Mouse (Mus musculus): ENCODE measurements around the gene Rasgrp2. TPM values are rescaled to one million over a fixed set of nuclear protein-coding genes. Genes with fewer than 3 reads are reported as not detected.

The Rasgrp2 gene
- total and polyA plus RNA-seq, 3 experiments, result 176 to 233 TPM; not detected in 1

DNA sequence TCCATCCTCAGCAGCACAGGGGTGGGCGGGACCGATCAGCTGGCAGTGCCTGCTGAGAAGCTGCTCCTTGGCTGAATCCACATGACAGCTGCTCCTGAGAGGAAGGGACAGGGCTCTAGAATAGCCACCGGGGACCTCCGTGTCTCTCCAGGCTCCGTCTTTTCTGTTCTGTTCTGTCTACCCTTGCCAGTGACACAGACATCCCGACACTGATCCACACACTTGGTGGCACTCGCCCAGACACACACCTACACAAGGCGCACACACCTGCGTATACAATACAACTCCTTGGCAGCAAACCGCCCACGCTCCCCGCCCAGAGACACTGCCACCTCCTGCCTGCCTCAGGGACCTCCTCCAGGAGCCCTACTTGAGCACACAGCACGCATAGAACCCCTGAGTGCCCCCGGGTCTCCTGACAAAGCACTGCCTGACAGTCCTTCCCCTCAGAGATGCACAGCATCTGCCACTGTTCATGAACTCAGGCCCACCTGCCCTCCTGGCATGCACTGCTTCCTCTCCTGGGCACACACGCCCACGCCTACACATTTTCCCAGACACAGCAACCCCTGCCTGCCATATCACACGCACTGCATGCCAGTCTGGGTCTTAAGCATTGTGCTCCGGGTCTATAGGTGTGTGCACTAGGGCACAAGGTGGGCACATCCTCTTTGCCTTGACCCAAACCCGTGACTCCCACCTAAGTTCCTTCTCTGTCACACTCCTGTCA is 21.5 kb downstream of the Rasgrp2 start:
- H3K9me3 ChIP-seq (replicated peaks; ENCODE audit: insufficient read depth, low read length), result no peaks in the 10 kb centered on the region
- no peaks in the 10 kb centered on the region for H3K27me3 ChIP-seq (ENCODE audit: control insufficient read depth in 1 of 2, insufficient read depth in 2 of 2, low read length in 2 of 2)
- H3K36me3 ChIP-seq (ENCODE audit: control insufficient read depth in 1 of 2, insufficient read depth in 2 of 2, low read length in 2 of 2), result no peaks in the 10 kb centered on the region
- no peak for DNase-seq (ENCODE audit: low read depth, low spot score)
- H3K79me2 ChIP-seq (ENCODE audit: control insufficient read depth, insufficient read depth, low read length, poor library complexity), result no peaks in the 10 kb centered on the region
- H3K9ac ChIP-seq (ENCODE audit: control insufficient read depth, low read depth, low read length, poor library complexity, severe bottlenecking), result no peak overlapping the region
- H3K4me3 ChIP-seq (ENCODE audit: control insufficient read depth in 1 of 2, insufficient read depth in 1 of 2, low read depth in 2 of 2, low read length in 2 of 2), result no peak overlapping the region
- TF ChIP-seq CHD1 (IDR thresholded peaks at IDR 0.05; ENCODE audit: low read depth, low read length), result no peak
- no peak for TF ChIP-seq ETS1 (IDR thresholded peaks at IDR 0.05; ENCODE audit: low read depth, low read length)
- no peak for TF ChIP-seq ZKSCAN1 (IDR thresholded peaks at IDR 0.05; ENCODE audit: low read depth, low read length)
- no peak for TF ChIP-seq RAD21 (IDR thresholded peaks at IDR 0.05; ENCODE audit: low read depth, low read length)
- no peak for TF ChIP-seq ZMIZ1 (IDR thresholded peaks at IDR 0.05; ENCODE audit: low read depth, low read length)
- TF ChIP-seq MAZ (IDR thresholded peaks at IDR 0.05; ENCODE audit: low read depth, low read length), result no peak
- TF ChIP-seq MYC (IDR thresholded peaks at IDR 0.05; ENCODE audit: low read depth, low read length), result no peak
- no peak for TF ChIP-seq MAFK (IDR thresholded peaks at IDR 0.05; ENCODE audit: borderline replicate concordance, low read depth, low read length)
- no peak for TF ChIP-seq MYB (IDR thresholded peaks at IDR 0.05; ENCODE audit: low read depth, low read length)
- TF ChIP-seq ZNF384 (IDR thresholded peaks at IDR 0.05; ENCODE audit: low read depth, low read length), result no peak
- TF ChIP-seq NELFE (IDR thresholded peaks at IDR 0.05; ENCODE audit: low read depth, low read length), result no peak
- TF ChIP-seq BHLHE40 (IDR thresholded peaks at IDR 0.05; ENCODE audit: borderline replicate concordance, low read depth, low read length), result no peak
- TF ChIP-seq POLR2AphosphoS5 (IDR thresholded peaks at IDR 0.05; ENCODE audit: borderline replicate concordance, low read depth, low read length), result no peak
- TF ChIP-seq MAX (IDR thresholded peaks at IDR 0.05; ENCODE audit: low read length), result no peak
- TF ChIP-seq ZC3H11A (IDR thresholded peaks at IDR 0.05; ENCODE audit: low read depth, low read length), result no peak
- TF ChIP-seq JUND (IDR thresholded peaks at IDR 0.05; ENCODE audit: low read depth, low read length), result no peak
- no peak for TF ChIP-seq USF2 (IDR thresholded peaks at IDR 0.05; ENCODE audit: borderline replicate concordance in 1 of 2, insufficient read depth in 1 of 2, low read depth in 1 of 2, low read length in 2 of 2)
- no peak for TF ChIP-seq MEF2A (IDR thresholded peaks at IDR 0.05; ENCODE audit: extremely low read depth, insufficient replicate concordance, low read depth, low read length, poor library complexity, severe bottlenecking)
- TF ChIP-seq POLR2AphosphoS2 (IDR thresholded peaks at IDR 0.05; ENCODE audit: low read length), result no peak
- no peak for TF ChIP-seq KAT2A (conservative IDR thresholded peaks at IDR 0.05; ENCODE audit: low read depth, low read length)
- no peak overlapping the region for H3K27ac ChIP-seq (ENCODE audit: control insufficient read depth, low read depth, low read length)
- H3K4me1 ChIP-seq (ENCODE audit: control insufficient read depth in 1 of 2, insufficient read depth in 2 of 2, low read length in 2 of 2), result no peaks in the 10 kb centered on the region

DNA sequence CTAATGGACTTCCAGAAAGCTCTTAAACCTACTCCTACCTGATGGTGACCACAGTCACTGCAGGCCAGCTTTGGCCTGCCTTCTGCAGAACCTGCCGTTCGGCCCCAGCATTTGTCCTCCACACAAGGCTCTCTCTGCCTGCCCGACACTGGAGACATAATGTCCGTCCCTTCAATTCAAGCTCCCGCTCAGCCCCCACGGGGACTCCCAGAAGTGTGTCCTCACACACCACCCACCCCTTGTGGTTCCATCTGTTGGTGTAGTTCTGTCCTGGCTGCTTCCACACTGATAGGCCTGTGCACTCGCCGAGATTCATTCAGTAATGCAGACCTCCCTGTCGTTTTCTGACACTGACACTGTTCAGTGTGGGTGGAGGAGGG is 22.1 kb downstream of the Rasgrp2 start:
- H3K9me3 ChIP-seq (replicated peaks; ENCODE audit: insufficient read depth, low read length), result no peaks in the 10 kb centered on the region
- DNase-seq (ENCODE audit: low read depth, low spot score), result no peak
- TF ChIP-seq UBTF (IDR thresholded peaks at IDR 0.05; ENCODE audit: borderline replicate concordance, insufficient read depth, low read depth, low read length) (no peak), CHD2 (IDR thresholded peaks at IDR 0.05; ENCODE audit: low read length) (no peak), CTCF (IDR thresholded peaks at IDR 0.05 in 2 of 3, conservative IDR thresholded peaks at IDR 0.05 in 1 of 3; ENCODE audit: control insufficient read depth in 1 of 3, insufficient read depth in 1 of 3, low read depth in 2 of 3, low read length in 3 of 3, poor library complexity in 1 of 3, severe bottlenecking in 1 of 3) (no peak), USF2 (IDR thresholded peaks at IDR 0.05; ENCODE audit: borderline replicate concordance in 1 of 2, insufficient read depth in 1 of 2, low read depth in 1 of 2, low read length in 2 of 2) (no peak), SIN3A (IDR thresholded peaks at IDR 0.05; ENCODE audit: low read length) (no peak), MEF2A (IDR thresholded peaks at IDR 0.05; ENCODE audit: extremely low read depth, insufficient replicate concordance, low read depth, low read length, poor library complexity, severe bottlenecking) (no peak), ZMIZ1 (IDR thresholded peaks at IDR 0.05; ENCODE audit: low read depth, low read length) (no peak), NRF1 (IDR thresholded peaks at IDR 0.05; ENCODE audit: insufficient read depth, low read depth, low read length, poor library complexity, severe bottlenecking) (no peak), KAT2A (conservative IDR thresholded peaks at IDR 0.05; ENCODE audit: low read depth, low read length) (no peak), RCOR1 (IDR thresholded peaks at IDR 0.05; ENCODE audit: low read depth, low read length) (no peak), POLR2AphosphoS5 (IDR thresholded peaks at IDR 0.05; ENCODE audit: borderline replicate concordance, low read depth, low read length) (no peak), POLR2A (IDR thresholded peaks at IDR 0.05; ENCODE audit: control insufficient read depth in 1 of 2, insufficient read depth in 1 of 2, low read depth in 1 of 2, low read length in 2 of 2, poor library complexity in 1 of 2) (no peak), JUND (IDR thresholded peaks at IDR 0.05; ENCODE audit: low read depth, low read length) (no peak)

More for the DNA sequence above, 22.1 kb downstream of the Rasgrp2 start:
- Histone ChIP-seq H3K4me3 (ENCODE audit: control insufficient read depth in 1 of 2, insufficient read depth in 1 of 2, low read depth in 2 of 2, low read length in 2 of 2) (no peak overlapping the region), H3K27me3 (ENCODE audit: control insufficient read depth in 1 of 2, insufficient read depth in 2 of 2, low read length in 2 of 2) (no peaks in the 10 kb centered on the region), H3K4me1 (ENCODE audit: control insufficient read depth in 1 of 2, insufficient read depth in 2 of 2, low read length in 2 of 2) (no peaks in the 10 kb centered on the region), H3K9ac (ENCODE audit: control insufficient read depth, low read depth, low read length, poor library complexity, severe bottlenecking) (no peak overlapping the region), H3K27ac (ENCODE audit: control insufficient read depth, low read depth, low read length) (no peak overlapping the region), H3K79me2 (ENCODE audit: control insufficient read depth, insufficient read depth, low read length, poor library complexity) (no peaks in the 10 kb centered on the region), H3K36me3 (ENCODE audit: control insufficient read depth in 1 of 2, insufficient read depth in 2 of 2, low read length in 2 of 2) (no peaks in the 10 kb centered on the region)
